Mouse (Mus musculus): ENCODE data around the gene Kif9.

Kif9 gene

DNA sequence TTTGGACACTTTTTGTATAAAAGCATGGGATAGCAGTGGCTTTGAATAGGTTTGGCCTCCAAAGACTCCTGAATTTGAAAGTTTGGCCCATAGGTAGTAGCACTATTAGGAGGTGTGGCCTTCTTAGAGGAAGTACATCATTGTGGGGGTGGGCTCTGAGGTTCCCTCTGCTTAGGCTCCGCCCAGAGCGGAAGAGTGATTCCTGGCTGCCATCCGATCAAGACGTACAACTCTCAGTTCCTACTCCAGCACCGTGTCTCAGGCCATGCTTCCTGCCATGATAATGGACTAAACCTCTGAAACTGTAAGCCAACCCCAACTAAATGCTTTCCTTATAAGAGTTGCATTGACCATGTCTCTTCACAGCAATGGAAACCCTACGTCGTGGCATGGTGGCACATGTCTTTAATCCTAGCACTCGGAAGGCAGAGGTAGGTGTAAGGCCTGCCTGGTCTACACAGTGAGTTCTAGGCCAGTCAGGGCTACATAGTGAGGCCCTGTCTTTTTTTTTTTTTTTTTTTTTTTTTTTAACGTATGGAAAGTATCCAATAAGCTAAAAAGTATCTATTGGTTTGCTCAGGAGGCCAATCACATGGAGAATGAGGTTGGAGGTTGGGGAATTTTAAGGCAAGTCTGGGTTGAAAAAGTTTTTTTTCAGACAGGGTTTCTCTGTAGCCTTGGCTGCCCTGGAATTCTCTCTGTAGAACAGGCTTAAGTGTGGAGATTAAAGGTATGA, 52.4 kb downstream of the Kif9 start:
- DNase-seq, result no peak

DNA sequence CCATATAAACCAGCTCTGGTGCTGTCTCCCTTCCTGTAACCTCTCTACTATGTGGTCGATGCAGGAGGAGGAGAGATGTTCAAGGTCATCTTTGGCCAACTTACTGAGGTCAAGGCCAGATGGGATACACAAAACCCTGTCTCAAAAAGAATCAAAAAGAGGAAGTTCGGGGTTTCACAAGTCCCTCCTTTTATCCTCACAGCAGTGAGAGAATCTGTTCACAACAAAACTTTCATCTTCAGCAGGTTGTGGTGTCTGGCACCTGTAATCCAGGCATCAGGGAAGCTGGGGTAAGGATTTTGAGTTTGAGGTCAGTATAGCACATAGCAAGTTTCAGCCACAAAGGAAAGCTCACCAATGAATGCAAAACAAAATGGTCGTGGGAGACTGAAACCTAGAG, 53.9 kb downstream of the Kif9 start:
- DNase-seq, result peak in 1 of 2 experiments; percentile 18

DNA sequence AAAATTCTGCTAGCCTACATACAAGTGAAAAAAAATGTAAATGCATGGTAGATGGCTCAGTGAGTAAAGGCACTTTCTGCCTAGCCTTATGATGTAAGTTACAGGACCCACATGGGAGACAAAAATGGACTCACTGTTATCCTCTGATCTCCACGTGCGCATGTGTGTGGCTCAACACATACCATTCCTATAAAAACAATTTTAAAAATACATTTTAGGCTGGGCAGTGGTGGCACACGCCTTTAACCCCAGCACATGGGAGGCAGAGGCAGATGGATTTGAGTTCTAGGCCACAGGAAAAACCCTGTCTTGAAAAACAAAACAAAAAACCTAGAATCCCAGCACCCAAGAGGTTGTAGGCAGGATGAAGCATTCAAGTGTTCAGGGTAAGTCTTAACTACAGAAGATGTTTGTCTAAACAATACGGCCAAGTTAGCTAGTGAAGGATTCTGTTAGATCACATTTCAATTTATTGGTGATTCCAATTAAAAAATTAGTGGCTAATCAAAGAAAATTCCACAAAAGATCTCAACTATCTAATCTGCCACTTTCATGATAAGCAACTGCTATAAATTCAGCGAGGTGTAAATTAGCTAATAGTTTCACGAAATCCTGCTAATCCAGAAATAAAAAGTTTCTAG, 54.5 kb downstream of the Kif9 start:
- peak in 1 of 2 experiments; percentile 10 for DNase-seq

DNA sequence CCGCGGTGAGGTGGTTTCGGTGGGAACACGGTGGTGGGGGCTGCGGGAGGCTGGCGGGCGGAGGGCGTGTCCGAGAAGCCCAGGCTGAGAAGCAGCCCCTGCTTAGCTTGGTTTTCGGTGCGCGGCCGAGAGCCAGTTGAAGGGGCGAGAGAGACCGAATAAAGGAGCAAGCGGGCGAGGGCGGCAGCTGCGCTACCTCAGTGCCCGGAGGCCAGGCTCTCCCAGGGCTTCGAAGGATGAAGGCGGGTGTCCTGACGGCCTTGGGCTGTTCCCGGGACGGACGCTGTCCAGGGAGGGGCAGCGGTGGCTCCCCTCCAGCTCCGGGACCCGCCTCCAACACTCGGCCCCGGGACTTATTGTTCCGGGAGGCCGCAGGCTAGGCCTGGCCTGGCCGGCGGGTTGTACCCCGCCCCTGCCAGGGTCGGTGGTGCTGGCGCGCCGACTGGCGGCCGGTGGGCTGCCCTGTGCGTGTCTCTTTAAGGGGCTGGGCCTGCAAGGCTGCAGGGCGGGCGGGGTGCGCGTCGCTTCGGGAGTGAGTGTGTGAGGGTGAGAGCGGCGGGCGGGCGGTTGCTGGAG, 55.2 kb downstream of the Kif9 start:
- peak; percentile 92 to 95 for DNase-seq

DNA sequence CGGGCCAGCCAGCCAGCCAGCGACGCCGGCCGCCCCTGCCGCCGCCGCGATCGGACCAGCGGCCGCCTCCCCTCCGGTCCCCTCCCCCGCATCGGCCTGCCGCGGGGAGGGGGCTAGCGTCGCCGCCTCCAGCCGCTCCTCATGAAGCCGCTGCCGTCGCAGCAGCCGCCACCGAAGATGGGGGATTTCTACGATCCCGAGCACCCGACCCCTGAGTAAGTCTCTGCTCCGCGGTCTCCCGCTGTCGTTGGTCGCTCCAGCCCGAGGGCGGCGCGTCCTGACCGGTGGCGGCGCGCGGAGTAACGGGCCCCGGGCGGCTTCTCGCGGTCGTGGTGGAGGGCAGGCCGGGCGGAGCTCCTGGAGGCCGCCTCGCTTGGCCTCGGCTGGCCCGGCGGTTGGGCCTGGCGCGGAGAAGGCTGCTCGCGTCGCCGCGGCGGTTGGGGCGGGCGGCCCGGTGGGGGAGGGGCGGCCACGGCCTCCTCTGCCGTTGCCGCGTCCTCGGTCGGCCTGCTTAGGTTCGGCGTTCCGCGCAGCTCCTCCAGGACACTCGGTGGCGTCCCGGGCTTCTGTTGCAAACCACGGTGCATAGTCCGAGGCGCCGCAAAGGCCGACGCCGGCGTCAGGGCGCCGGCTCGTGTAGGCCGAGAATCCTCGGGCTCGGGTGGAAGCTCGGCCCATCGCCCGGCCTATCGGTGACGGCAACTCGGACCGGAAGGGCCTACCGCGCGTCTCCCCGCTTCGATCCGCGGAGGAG, 56.0 kb downstream of the Kif9 start, which contains the start of gene Setd2:
TSS of gene Setd2 (plus strand) at position 60 of the 754 bp plus-strand sequence.
- DNase-seq, result peak; percentile 61 to 72

DNA sequence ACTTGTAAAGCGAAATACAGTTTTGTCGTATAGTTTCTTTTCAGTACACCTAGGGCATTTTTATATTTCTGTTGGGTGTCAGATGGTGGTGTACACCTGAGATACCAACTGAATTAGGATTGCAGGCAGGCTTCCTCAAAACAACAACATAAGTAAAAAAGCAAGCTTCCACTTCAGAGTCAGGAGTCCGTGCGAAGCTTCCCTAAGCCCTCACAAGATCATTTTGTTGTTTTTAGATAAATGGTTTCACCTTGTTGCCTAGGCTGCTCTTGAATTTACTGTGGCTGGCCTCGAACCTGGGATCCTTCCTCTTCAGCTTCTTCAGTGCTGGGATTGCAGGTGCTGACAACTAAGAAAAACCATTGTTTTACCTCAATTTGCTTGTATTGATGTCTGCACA, 56.9 kb downstream of the Kif9 start:
- DNase-seq, result no peak

DNA sequence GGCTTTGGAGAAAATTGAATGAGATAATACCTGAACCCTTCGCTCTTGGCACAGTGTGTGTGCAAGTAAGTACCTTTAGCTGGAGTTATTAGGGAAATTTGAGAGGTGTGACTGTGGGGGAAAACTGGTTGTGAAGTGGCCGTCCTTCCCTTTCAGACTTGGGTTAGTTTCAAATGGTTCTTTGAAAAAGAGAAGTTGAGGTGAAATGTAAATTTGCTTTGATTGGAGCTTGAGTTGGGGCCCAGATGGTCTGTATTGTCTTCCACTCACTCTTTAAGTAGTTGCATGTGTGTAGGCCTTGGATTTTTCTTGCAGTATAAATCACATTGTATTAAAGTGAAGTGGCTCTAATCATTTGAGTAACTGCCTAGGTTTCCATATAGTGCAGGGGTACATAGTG, 58.4 kb downstream of the Kif9 start:
- DNase-seq, result peak in 1 of 2 experiments; percentile 14

DNA sequence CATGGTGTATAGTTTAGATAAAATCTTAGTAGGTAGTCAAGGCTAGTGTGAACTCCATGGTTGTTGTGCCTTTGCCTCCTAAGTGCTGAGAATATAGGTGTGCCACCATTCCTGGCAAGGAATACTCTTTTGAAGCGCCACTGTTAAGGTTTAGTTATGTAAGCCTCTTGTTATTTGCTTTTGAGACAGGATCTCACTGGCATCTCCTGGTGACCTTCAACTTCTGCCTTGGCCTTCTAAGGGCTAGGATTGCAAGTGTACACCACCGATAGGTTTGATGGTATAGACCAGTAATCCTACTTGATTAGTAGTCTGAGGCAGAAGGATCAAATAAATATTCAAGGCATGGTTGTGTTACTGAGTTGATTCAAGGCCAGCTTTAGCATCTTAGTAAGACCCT, 59.9 kb downstream of the Kif9 start:
- DNase-seq, result no peak

DNA sequence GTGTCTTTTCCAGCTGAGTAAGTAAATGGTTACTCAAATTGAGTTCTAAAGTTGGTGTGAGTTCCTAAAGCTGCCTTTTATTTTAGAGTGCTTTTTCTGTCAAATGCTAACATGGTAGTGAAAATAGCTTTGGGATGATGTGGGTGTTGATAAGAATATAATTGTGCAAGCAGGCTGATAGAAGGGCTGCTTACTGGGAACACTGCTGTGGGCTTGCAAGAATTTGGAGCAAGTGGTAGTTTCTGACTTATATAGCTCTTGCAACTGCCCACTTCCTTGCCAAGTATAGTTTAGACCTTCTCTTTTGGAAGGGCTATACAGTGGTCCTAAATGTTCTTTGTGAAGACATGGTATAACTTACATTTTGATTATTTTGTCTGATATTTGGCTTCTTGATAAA, 61.8 kb downstream of the Kif9 start:
- no peak for DNase-seq

DNA sequence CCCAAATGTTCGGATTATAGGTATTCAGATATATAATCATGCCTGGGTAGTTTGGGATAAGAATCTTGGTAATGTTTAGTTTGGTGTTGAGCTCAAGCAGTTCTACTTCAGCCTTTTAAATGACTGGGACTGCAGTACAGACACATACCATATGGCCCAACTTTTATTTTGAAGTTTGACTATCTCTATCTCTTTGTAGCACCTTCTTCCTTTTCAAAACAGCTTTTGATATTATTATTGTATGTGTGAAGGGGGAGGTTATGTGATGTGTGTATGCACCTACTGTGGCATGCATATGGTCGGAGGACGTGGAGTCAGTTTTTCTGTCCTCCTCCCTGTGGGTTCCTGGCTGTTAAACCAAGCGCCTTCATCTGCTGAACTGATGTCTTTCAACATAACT, 65.2 kb downstream of the Kif9 start:
- DNase-seq, result no peak

DNA sequence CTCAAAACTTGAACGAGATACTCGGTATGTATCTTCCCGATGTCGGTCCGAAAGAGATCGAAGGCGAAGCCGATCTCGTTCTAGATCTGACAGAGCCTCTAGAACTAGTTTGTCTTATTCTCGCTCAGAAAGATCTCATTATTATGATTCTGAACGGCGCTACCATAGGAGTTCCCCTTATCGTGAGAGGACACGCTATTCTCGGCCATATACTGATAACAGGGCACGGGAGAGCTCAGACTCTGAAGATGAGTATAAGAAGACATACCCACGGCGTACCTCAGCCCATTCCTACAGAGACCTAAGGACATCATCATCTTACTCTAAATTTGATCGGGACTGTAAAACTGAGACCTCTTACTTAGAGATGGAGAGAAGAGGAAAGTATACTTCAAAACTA, 71.5 kb downstream of the Kif9 start:
- DNase-seq, result no peak

DNA sequence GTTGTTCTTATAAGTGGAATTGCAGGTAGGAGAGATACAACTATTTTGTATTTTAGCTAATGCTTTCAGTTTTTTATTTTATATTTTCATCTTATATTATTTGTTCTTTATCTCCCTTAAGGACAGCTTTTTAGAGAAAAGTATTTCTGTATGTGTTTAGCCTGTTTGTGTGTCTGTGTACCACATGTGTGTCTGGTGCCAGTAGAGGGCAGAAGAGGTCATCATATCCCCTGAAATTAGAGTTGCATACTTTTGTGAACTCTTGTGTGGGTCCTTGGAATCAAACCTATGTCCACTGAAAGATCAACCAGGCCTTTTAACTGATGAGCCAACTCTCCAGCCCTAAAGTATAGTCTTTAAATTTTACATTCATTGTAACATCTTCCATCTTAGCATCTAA, 91.6 kb downstream of the Kif9 start:
- no peak for DNase-seq
